Mouse (Mus musculus) G1E (cell line): ENCODE measurements around the gene Scd1. TPM values are rescaled to one million over a fixed set of nuclear protein-coding genes. Genes with fewer than 3 reads are reported as not detected.

Experiments
- ATAC-seq: 2 replicates; pipeline ENCODE4 v1.8.0; 2016; ENCODE audit warnings: mild to moderate bottlenecking; ENCODE audit not compliant: insufficient number of reproducible peaks, poor library complexity, low FRiP score, severe bottlenecking; ENCODE audit errors: extremely low read depth
- DNase-seq: peaks from one replicate; pipeline ENCODE4 v3.0.0; 2012; ENCODE audit warnings: low spot score
- H3K27me3 ChIP-seq: 2 replicates; pipeline ENCODE4 v1.6.1; 2012; ENCODE audit warnings: mild to moderate bottlenecking, low read length, inconsistent platforms; ENCODE audit not compliant: insufficient read depth
- H3K36me3 ChIP-seq: replicated peaks from 2 replicates; pipeline ENCODE3; 2012; ENCODE audit warnings: mild to moderate bottlenecking, inconsistent platforms
- H3K4me1 ChIP-seq: 2 replicates; pipeline ENCODE4 v1.6.1; 2012; ENCODE audit warnings: low read depth, low read length, inconsistent platforms, mixed read lengths; ENCODE audit not compliant: insufficient read depth
- H3K4me3 ChIP-seq: 2 replicates; pipeline ENCODE4 v1.5.1; 2012; ENCODE audit warnings: low read depth, mild to moderate bottlenecking, inconsistent platforms, low read length, moderate library complexity, mixed read lengths
- H3K9me3 ChIP-seq: replicated peaks from 2 replicates; pipeline ENCODE4 v1.6.1; 2012; ENCODE audit warnings: inconsistent platforms
- CTCF ChIP-seq: IDR thresholded peaks from 2 replicates; pipeline ENCODE4 v1.5.1; 2012; ENCODE audit warnings: low read depth, low read length, inconsistent platforms, mixed read lengths
- GATA1 ChIP-seq: IDR thresholded peaks from 2 replicates; pipeline ENCODE4 v1.6.1; 2012; ENCODE audit warnings: borderline replicate concordance, low read length, inconsistent platforms, mixed read lengths
- GATA2 ChIP-seq: IDR thresholded peaks from 2 replicates; pipeline ENCODE4 v1.6.1; 2012; ENCODE audit warnings: low read depth, low read length, inconsistent platforms, borderline replicate concordance
- POLR2AphosphoS5 ChIP-seq: IDR thresholded peaks from 2 replicates; pipeline ENCODE4 v1.6.1; 2012; ENCODE audit warnings: low read depth, low read length, inconsistent platforms; ENCODE audit not compliant: insufficient replicate concordance
- TAL1 ChIP-seq: conservative IDR thresholded peaks from 2 replicates; pipeline ENCODE4 v1.6.1; 2012; ENCODE audit warnings: low read depth, low read length, inconsistent platforms, mixed read lengths
- polyA plus RNA-seq: library from polyadenylated mRNA; stranded (reverse); fragments of >175 nt; gene quantifications from 2 replicates; pipeline ENCODE4 v1.2.3, GENCODE M21; 2012
- total RNA-seq, 2 experiments: library from RNA; stranded (forward) in 1 of 2; stranded (reverse) in 1 of 2; fragments of 200-1000 nt in 1 of 2; fragments of >200 nt in 1 of 2; fragmentation: Nextera tagmentation in 1 of 2; gene quantifications; 2 replicates each; pipeline ENCODE4 v1.2.3; 2014 to 2017

The Scd1 gene
- total and polyA plus RNA-seq, 3 experiments = 0.38 to 6.6 (median 6.4) TPM

DNA sequence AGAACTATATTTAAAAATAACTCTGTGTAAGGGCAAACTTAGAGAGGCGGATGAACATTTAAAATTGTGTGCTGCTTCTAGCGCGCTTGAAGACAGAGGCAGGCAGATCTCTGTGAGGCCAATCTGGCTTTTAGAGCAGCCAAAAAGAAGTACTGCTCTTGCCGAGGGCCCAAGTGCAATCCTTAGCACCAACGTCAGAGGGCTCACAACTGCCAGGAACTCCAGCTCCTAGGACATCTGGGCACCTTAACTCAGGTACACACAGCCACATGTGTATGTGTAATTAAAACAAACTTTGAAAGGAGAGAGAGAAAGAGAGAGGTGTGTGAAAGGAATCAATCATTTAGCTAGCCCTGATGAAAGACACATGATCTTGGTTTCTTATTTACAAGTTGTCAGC, 24.4 kb upstream of the Scd1 start:
- H3K36me3 ChIP-seq = no peaks in the 10 kb centered on the region
- no peak for ATAC-seq
- H3K4me3 ChIP-seq = no peak overlapping the region
- peaks cover 1% of the 10 kb centered on the region; the same call in 1 of the 2 replicates for H3K4me1 ChIP-seq
- TF ChIP-seq GATA2 (no peak), GATA1 (no peak), CTCF (no peak), POLR2AphosphoS5 (no peak), TAL1 (no peak)
- no peaks in the 10 kb centered on the region for H3K9me3 ChIP-seq
- peaks cover 14% of the 10 kb centered on the region; the same call in 1 of the 2 replicates for H3K27me3 ChIP-seq
- no peak for DNase-seq

DNA sequence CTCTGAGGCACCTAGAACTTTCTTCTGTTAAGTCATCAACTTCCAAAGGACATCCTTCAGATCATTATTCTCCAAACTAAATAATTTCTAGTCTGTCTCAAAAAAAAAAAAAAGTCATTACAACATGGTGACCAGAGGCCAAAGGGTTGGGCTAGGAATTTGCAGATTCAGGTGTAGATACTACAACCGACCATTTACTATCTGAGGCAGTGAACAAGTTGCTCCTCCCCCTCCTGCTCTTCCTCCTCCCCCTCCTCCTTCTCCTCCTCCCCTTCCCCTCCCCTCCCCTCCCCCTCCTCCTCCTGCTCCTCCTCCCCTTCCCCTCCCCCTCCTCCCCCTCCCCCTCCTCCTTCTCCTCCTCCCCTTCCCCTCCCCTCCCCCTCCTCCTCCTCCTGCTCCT, 20.0 kb upstream of the Scd1 start:
- no peaks in the 10 kb centered on the region for H3K36me3 ChIP-seq
- ATAC-seq (no peak), DNase-seq (no peak)
- TF ChIP-seq TAL1 (no peak), CTCF (no peak), POLR2AphosphoS5 (no peak), GATA1 (no peak), GATA2 (no peak)
- no peaks in the 10 kb centered on the region for H3K9me3 ChIP-seq
- H3K4me3 ChIP-seq = no peak overlapping the region
- peaks cover 1% of the 10 kb centered on the region; the same call in 1 of the 2 replicates for H3K4me1 ChIP-seq
- peaks cover 29% of the 10 kb centered on the region for H3K27me3 ChIP-seq

DNA sequence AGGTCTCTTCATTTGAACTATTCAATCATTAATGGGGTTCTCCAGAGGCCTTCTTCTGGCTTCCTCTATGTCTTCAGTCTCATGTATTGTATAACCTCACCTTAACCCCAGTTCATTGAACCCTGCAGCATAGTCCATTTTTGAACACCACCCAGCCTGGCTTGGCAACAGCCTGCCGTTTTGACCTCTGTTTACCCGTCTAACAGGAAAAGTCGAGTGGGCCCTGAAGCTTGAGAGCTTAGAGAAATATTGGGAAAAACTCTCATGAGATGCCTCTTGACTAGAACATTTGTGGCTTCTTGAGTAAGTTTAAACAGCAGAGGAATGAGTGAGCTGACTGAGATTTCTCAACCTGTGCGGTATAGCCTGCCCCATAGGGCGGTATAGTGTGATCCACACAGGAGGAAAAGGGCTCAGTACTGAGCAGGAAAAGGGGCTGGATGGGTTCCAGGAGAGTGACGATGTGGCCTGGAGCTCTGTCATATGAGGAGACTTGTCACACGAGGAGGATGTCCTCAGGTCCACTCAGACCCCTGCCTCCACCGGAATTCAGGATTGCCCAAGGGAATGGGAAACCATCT, 14.5 kb upstream of the Scd1 start:
- DNase-seq (no peak), ATAC-seq (no peak)
- Histone ChIP-seq H3K36me3 (no peaks in the 10 kb centered on the region), H3K27me3 (peaks cover 52% of the 10 kb centered on the region), H3K4me1 (peaks cover 16% of the 10 kb centered on the region), H3K9me3 (no peaks in the 10 kb centered on the region), H3K4me3 (no peak overlapping the region)
- TF ChIP-seq GATA1 = no peak
- no peak for TF ChIP-seq GATA2
- no peak for TF ChIP-seq TAL1

DNA sequence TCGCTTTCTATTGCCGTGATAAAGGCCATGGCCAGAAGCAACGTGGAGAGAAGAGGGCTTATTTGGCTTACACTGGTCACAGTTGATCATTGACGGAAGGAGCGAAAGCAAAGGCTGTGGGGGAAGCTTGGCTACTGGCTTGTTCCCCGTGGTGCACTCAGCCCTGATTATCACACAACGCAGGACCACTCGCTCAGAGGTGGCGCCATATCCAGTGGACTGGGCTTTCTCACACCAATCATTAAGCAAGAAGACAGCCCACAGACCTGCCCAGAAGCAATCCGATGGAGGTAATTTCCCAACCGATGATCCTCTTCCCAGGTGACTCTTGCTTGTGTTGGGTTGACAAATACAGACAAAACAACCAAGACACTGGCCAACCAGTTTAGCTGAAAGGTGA, 11.9 kb upstream of the Scd1 start:
- TF ChIP-seq GATA1 (no peak), TAL1 (no peak), GATA2 (no peak), POLR2AphosphoS5 (no peak), CTCF (no peak)
- ATAC-seq = no peak
- DNase-seq = no peak
- Histone ChIP-seq H3K36me3 (no peaks in the 10 kb centered on the region), H3K27me3 (peaks cover 68% of the 10 kb centered on the region), H3K9me3 (no peaks in the 10 kb centered on the region), H3K4me3 (no peak overlapping the region), H3K4me1 (peaks cover 19% of the 10 kb centered on the region)

DNA sequence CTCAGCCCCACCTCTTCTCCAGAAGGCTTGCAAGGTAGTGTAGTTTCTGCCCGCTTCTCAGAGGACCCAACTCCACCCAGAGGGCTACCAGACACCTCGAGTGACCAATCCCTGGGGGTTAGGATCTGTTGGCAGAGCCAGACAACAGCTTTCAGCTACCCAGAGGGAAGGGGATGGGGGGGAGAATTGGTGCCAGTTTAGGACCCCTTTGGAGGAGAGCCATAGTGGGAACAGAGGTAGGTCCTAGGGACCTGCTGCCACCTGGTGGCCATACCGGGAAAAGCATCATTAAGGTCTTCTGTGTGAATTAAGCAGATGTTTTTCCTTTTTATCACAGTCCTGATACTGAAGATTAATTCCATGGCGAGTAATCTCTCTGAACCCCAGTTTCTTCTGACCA, 11.3 kb upstream of the Scd1 start:
- Histone ChIP-seq H3K27me3 (peaks cover 66% of the 10 kb centered on the region), H3K36me3 (no peaks in the 10 kb centered on the region), H3K9me3 (no peaks in the 10 kb centered on the region), H3K4me3 (no peak overlapping the region), H3K4me1 (peaks cover 19% of the 10 kb centered on the region)
- DNase-seq (peak; percentile 61), ATAC-seq (no peak)
- TF ChIP-seq GATA1 (no peak), CTCF (peak; percentile 70)

DNA sequence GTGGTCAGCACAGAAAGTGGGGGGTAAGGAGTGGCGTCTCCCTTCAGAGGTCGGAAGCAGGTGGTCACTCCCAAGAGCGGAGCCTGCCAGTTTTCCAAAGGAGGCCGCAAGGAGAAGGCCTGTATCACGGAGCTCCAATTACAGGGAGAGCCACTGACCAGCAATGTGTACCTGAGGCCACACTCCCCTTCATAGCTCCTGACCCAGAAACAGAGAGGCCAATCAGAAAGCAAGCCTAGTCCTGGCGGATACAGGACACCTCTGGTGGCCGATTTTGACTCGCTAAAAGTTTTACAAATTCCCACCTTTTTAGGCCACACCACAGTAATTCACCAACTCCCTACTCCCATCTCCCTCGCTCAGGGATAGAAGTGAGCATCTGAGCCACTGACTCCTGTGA, 10.9 kb upstream of the Scd1 start:
- Histone ChIP-seq H3K4me1 (peaks cover 19% of the 10 kb centered on the region), H3K36me3 (no peaks in the 10 kb centered on the region), H3K9me3 (no peaks in the 10 kb centered on the region), H3K27me3 (peaks cover 67% of the 10 kb centered on the region), H3K4me3 (no peak overlapping the region)
- DNase-seq = no peak
- TF ChIP-seq POLR2AphosphoS5 (no peak), GATA2 (no peak), TAL1 (no peak), CTCF (no peak), GATA1 (no peak)
- ATAC-seq = no peak
